Mouse (Mus musculus) cortical plate, adult 2 months (tissue): ENCODE measurements at regions not wholly inside any gene's neighbourhood (a gene's known extent, or its start where the extent isn't known, plus 50 kb on each side); places are given as distances from the start of the nearest gene placed in this dataset.

Source experiments
- CTCF ChIP-seq: fragments of 200-500 bp; IDR thresholded peaks from 2 replicates; pipeline ENCODE4 v1.5.1; 2011; ENCODE audit warnings: mild to moderate bottlenecking, control low read depth, low read length; ENCODE audit not compliant: insufficient read depth; ENCODE audit errors: extremely low read depth
- POLR2A ChIP-seq: fragments of 200-500 bp; IDR thresholded peaks from 2 replicates; pipeline ENCODE4 v1.6.1; 2011; ENCODE audit warnings: mild to moderate bottlenecking, low read length, control low read depth; ENCODE audit not compliant: insufficient read depth; ENCODE audit errors: extremely low read depth

DNA sequence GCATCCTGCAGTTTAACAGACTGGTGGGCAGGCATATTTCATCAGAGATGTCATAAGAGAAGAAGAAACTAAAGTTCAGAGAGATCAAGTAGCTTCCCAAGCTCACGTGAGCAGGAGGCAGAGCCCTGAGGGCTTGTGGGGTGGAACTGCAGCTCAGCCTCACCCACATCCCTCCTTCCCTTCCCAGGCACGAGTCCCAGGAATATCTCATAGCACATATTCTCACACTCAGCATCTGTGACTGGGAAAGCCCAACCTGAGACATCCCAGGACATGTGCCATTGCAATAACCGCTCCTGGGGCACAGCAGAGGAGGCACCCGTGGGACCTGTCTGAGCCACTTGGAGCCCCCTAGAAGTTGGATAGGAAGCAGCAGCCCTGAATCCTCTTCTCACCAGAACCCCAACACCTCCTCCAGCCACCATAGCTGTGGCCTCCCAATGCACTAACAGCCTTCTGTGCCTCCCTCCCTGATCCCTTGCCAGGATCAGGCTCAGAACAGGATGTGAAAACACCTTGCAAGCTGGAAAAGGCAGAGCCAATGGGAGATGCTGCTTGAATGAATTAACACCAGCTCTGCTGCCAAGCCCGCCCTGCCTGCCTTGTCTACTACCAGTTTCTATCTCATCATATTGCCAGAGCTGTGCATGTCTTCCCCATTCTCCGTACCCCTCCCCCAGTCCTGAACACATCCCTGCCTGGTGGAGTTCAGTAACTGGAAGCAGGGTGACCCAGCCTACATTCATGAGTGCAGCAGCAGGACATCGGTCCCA lies 107.4 kb downstream of the Aipl1 start:
- TF ChIP-seq CTCF: no peak
- no peak for TF ChIP-seq POLR2A
